Mouse (Mus musculus) heart, embryonic 15.5 days (tissue): ENCODE data around the gene Serpinf2. TPM values are rescaled to one million over a fixed set of nuclear protein-coding genes. Genes with fewer than 3 reads are reported as not detected.
A peak's percentile ranks its signal among the peaks of the same experiment; 100 is the strongest.
"Not testable (repeated sequence)": the region's sequence is repeated elsewhere in the genome, so short reads cannot be mapped to it uniquely, and the experiment has no call there.

ENCODE experiments used
- ATAC-seq: fragments of 200-750 bp; cut with Nextera tagmentation; replicated peaks from 2 replicates; pipeline ENCODE4 v1.8.0; 2017; ENCODE audit warnings: low read depth, moderate TSS enrichment; ENCODE audit not compliant: insufficient number of reproducible peaks, insufficient read depth, low FRiP score
- H3K27ac ChIP-seq: fragments of 300-500 bp; sonication (generic); 2 replicates; pipeline ENCODE4 v1.5.1; 2015; ENCODE audit warnings: mild to moderate bottlenecking, inconsistent platforms
- H3K27me3 ChIP-seq: fragments of 300-500 bp; sonication (generic); 2 replicates; pipeline ENCODE4 v1.6.1; 2015; ENCODE audit warnings: inconsistent platforms
- H3K36me3 ChIP-seq: fragments of 300-500 bp; sonication (generic); 2 replicates; pipeline ENCODE4 v1.6.1; 2015; ENCODE audit warnings: mild to moderate bottlenecking, inconsistent platforms
- H3K4me1 ChIP-seq: fragments of 300-500 bp; sonication (generic); replicated peaks from 2 replicates; pipeline ENCODE4 v1.6.1; 2015; ENCODE audit warnings: inconsistent platforms
- H3K4me2 ChIP-seq: fragments of 300-500 bp; sonication (generic); 2 replicates; pipeline ENCODE4 v1.6.1; 2015; ENCODE audit warnings: inconsistent platforms, mild to moderate bottlenecking, moderate library complexity
- H3K4me3 ChIP-seq: fragments of 300-500 bp; sonication (generic); 2 replicates; pipeline ENCODE4 v1.5.1; 2015; ENCODE audit warnings: mild to moderate bottlenecking, inconsistent platforms
- H3K9ac ChIP-seq: fragments of 300-500 bp; sonication (generic); 2 replicates; pipeline ENCODE4 v1.6.1; 2015; ENCODE audit warnings: mild to moderate bottlenecking, inconsistent platforms
- H3K9me3 ChIP-seq: fragments of 300-500 bp; sonication (generic); replicated peaks from 2 replicates; pipeline ENCODE4 v1.6.1; 2016; ENCODE audit warnings: inconsistent platforms
- WGBS: fragments of 180-500 bp; shearing (Covaris S2); methylation state at CpG from one replicate; pipeline ENCODE4 v1.1.7; 2015; ENCODE audit warnings: mixed read lengths; 5-methylcytosine and 5-hydroxymethylcytosine counted together
- polyA plus RNA-seq: library from polyadenylated mRNA; unstranded; fragments of >200 nt; fragmentation: Nextera tagmentation; extraction: Ambion mirVana; gene quantifications from 2 replicates; pipeline ENCODE4 v1.2.1, GENCODE M21; 2015

The Serpinf2 gene
- polyA plus RNA-seq, 1 experiment from 2014 or later = 0.35 TPM

DNA sequence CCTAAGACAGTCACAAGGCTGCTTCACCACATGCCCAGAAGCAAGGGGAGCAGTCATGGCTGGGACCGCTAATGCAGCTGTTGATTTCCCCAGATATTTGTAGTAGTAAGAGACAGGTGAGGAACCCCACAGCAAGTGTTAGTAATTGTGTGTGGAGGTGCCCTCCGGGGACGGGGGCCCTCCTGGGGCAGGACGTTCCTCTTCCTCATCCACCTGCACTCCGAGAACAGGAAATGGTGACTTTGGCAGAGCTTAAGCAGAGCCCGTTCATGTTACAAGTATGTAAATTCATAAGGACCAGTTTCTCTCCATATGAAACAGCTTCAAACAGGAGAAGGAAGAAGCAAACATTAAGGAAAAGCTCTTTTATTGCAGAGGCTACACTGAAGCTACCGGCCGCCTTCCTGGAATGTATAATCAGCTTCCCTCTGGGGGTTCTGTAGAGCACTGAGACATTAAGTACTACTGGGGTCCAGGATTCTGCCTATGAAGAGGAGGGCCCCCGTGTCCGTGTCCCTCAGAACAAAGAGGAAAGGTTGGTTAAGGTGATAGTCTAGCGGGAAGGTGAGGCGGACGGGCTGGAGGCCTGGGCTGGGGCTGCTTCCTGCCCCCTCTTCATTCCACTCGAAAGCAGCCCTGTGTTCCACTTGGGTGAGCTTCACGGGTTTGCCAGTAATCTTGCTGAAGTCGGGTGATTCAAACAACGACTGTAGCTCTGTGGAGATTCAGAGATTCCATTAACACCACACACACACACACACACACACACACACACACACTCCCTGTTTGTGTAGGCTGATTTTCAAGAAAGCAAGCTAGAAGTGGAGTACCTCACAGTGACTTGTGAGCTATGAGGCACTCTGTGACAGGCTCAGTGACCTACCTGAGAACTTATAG lies 29.5 kb downstream of the Serpinf2 start:
- no peaks in the 10 kb centered on the region for H3K9me3 ChIP-seq
- H3K4me2 ChIP-seq = no peak overlapping the region
- 68% methylated on average over 17 of the region's 17 CpGs for WGBS
- no peaks in the 10 kb centered on the region for H3K27me3 ChIP-seq
- H3K36me3 ChIP-seq = no peaks in the 10 kb centered on the region
- ATAC-seq = no peak; the same call in 1 of the 2 replicates
- H3K27ac ChIP-seq = no peak overlapping the region
- H3K4me3 ChIP-seq = no peak overlapping the region
- no peak overlapping the region for H3K9ac ChIP-seq
- H3K4me1 ChIP-seq = no peaks in the 10 kb centered on the region

DNA sequence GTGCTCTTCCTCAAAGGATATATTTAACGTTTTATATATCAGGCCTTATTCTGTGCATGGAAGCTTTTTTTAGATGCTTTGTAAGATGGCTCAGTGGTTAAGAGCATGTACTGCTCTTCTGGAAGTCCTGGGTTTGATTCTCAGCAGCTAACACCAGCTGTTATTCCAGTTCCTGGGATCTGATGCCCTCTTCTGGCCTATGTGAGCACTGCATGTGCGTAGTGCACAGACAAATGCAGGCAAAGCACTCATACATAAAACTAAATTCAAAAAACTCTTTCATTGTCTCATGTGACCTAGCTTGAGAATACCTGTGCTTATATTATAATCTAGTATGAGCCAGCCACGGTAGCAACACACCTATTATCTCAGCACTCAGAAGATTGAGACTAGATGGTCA lies 32.5 kb downstream of the Serpinf2 start:
- Histone ChIP-seq H3K9me3 (no peaks in the 10 kb centered on the region), H3K36me3 (no peaks in the 10 kb centered on the region), H3K4me2 (no peak overlapping the region), H3K27me3 (no peaks in the 10 kb centered on the region), H3K27ac (no peak overlapping the region), H3K9ac (no peak overlapping the region), H3K4me1 (peaks cover 20% of the 10 kb centered on the region), H3K4me3 (no peak overlapping the region)
- no peak for ATAC-seq
- WGBS = 48% methylated on average over 3 of the region's 3 CpGs

DNA sequence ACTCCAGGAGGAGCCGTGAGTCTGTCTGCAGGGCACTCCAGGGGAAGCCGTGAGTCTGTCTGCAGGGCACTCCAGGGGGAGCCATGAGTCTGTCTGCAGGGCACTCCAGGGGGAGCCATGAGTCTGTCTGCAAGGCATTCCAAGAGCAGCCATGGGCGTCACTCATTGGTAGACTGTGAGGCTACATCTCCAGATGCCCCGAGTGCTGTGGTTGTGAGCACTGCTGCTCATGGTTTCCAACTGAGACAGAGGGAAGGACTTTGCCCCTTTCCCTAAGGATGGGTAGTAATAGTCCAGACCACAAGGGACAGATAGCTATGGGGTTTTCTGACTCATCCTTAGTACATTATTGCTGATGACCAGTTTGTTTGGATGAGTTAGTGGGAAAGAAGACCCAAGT lies 33.3 kb downstream of the Serpinf2 start:
- no peak overlapping the region for H3K4me2 ChIP-seq
- WGBS = 45% methylated on average over 4 of the region's 4 CpGs
- no peaks in the 10 kb centered on the region for H3K27me3 ChIP-seq
- no peak for ATAC-seq
- H3K9ac ChIP-seq = no peak overlapping the region
- H3K4me1 ChIP-seq = peaks cover 20% of the 10 kb centered on the region
- no peak overlapping the region for H3K4me3 ChIP-seq
- no peak overlapping the region for H3K27ac ChIP-seq
- H3K36me3 ChIP-seq = no peaks in the 10 kb centered on the region
- no peaks in the 10 kb centered on the region for H3K9me3 ChIP-seq

DNA sequence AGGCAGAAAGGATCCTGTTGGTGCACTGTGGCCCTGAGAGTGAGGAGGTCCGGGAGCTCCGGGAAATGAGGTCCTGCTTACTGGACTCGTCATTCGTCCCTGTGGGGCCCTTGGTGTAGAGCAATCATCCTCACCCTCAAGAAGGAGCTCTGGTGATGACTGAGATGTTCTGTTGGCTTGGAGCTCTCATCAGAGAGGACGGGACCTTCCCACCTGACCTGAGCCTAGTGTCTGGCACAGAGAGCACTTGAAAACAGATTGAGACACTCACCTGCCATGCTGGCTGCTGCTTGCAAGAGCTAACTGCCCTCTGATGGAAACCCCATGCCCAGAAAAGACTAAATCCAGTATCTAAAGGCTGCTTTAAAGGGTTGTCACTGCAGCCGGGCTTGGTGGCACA lies 34.6 kb downstream of the Serpinf2 start:
- H3K36me3 ChIP-seq = 0 out of 2 replicates have a peak, but pooled peaks cover 3% of the 10 kb centered on the region
- H3K27me3 ChIP-seq = no peaks in the 10 kb centered on the region
- H3K9ac ChIP-seq = no peak overlapping the region
- no peak overlapping the region for H3K27ac ChIP-seq
- no peak overlapping the region for H3K4me3 ChIP-seq
- no peaks in the 10 kb centered on the region for H3K9me3 ChIP-seq
- H3K4me1 ChIP-seq = peaks cover 20% of the 10 kb centered on the region
- WGBS = 90% methylated on average over 6 of the region's 6 CpGs
- ATAC-seq = no peak
- H3K4me2 ChIP-seq = no peak overlapping the region

DNA sequence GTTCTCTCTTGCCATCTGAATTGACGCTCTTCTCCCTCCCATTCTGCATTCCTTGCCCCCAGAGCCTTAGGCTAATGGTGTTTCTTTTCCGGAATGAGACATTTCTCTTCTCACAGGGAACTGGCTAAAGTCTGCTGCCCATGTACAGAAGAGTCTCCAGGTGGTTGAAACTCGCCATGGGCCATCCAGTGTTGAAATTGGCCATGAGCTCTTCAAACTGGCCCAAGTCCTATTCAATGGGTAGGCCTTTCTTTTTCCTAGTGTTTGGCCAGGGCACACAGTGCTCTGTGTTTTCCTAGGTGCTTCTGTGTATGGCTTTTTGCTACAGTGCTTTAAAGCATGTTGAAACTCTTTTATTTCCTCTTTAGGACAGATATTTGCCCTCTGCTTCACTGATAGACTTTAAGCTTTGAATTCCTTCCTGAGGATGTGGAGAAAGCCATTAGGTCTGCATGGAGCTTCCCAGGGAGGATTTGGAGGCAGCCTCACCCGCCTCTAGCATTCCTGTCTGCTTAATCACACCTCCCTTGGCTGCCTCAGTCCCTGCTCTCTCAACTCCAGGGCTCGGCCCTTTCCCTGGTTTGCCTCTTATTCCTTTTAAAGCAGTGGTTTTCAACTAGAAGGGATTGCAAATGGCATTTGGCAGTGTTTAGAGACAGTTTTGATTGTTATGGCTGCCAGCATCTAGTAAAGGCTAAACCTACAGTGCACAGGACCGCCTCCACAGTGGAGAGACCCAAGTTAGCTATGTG lies 35.9 kb downstream of the Serpinf2 start:
- Histone ChIP-seq H3K9me3 (no peaks in the 10 kb centered on the region), H3K27me3 (no peaks in the 10 kb centered on the region), H3K4me2 (no peak overlapping the region), H3K4me1 (peaks cover 20% of the 10 kb centered on the region), H3K27ac (peak overlapping the region; percentile 41), H3K36me3 (0 out of 2 replicates have a peak, but pooled peaks cover 3% of the 10 kb centered on the region), H3K9ac (no peak overlapping the region), H3K4me3 (no peak overlapping the region)
- ATAC-seq = no peak
- 65% methylated on average over 6 of the region's 6 CpGs for WGBS

DNA sequence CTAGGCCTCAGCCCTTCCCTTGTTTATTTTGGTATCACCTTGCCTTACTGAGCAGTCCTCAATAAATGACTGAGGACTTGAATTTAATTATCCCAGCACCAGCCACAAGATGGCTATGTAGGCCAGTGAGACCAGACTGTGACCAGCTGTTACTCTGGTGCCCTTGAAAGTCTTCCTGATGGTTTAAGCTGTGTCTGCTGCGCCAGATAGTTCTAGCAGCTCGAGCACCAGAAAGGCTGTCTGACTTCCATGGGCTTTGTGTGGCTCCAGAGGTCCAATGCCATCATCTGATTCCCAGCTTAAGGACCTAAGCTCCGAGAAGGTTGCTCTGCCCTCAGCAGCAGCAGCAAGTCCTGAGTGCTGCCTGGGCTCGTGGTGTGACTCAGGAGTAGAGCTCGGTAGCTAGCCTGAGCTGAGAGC lies 37.1 kb downstream of the Serpinf2 start:
- Histone ChIP-seq H3K4me1 (peaks cover 20% of the 10 kb centered on the region), H3K4me3 (no peak overlapping the region), H3K36me3 (0 out of 2 replicates have a peak, but pooled peaks cover 3% of the 10 kb centered on the region), H3K9me3 (no peaks in the 10 kb centered on the region), H3K27me3 (no peaks in the 10 kb centered on the region), H3K27ac (peak overlapping the region; percentile 74), H3K4me2 (no peak overlapping the region), H3K9ac (no peak overlapping the region; the same call in 1 of the 2 replicates)
- ATAC-seq = peak; percentile 71
- 37% methylated on average over 5 of the region's 5 CpGs for WGBS

DNA sequence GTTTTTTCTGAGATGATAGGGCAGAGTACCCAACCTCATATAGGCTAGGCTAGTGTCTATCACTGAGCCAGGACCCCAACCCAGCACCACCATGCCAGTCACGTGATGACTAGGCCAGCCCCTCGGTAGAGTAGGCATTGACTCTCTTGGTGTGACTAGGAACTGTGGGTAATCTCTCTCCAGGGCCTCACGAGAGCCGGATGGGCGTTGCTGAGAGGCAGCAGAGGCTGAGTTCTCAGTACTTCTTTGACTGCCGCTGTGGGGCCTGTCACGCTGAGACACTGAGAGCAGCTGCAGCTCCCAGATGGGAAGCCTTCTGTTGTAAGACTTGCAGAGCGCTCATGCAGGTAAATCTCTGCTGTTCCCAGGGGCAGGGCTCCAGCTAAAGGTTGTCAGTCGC lies 39.3 kb downstream of the Serpinf2 start:
- H3K4me3 ChIP-seq = no peak overlapping the region
- ATAC-seq = peak; percentile 39; the same call in 1 of the 2 replicates
- no peak overlapping the region for H3K4me2 ChIP-seq
- peaks cover 24% of the 10 kb centered on the region for H3K4me1 ChIP-seq
- 0 out of 2 replicates have a peak, but pooled peaks cover 3% of the 10 kb centered on the region for H3K36me3 ChIP-seq
- WGBS = 77% methylated on average over 9 of the region's 9 CpGs
- no peak overlapping the region for H3K27ac ChIP-seq
- H3K9me3 ChIP-seq = no peaks in the 10 kb centered on the region
- no peak overlapping the region for H3K9ac ChIP-seq
- no peaks in the 10 kb centered on the region for H3K27me3 ChIP-seq

DNA sequence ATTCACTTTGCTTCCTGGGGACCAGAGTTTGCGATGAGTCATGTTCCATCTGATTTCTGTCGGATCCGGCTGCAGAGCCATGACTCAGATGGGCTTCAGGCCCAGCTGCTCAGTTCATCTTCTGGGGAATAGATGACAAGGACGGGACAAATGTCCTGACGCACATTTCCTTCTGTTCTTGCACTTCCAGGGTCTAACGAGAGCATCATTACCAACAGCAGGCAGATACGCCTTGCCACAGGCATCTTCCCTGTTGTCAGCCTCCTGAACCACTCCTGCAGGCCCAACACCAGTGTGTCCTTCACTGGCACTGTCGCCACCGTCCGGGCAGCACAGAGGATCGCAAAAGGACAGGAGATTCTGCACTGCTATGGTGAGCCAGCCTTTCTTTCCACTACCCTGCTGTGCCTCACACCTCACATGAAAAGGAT lies 40.0 kb downstream of the Serpinf2 start:
- no peak overlapping the region for H3K9ac ChIP-seq
- peaks cover 24% of the 10 kb centered on the region for H3K4me1 ChIP-seq
- WGBS = 76% methylated on average over 11 of the region's 11 CpGs
- H3K4me2 ChIP-seq = no peak overlapping the region
- H3K27ac ChIP-seq = no peak overlapping the region
- ATAC-seq = no peak
- no peaks in the 10 kb centered on the region for H3K9me3 ChIP-seq
- H3K4me3 ChIP-seq = no peak overlapping the region
- H3K27me3 ChIP-seq = no peaks in the 10 kb centered on the region
- 0 out of 2 replicates have a peak, but pooled peaks cover 3% of the 10 kb centered on the region for H3K36me3 ChIP-seq

DNA sequence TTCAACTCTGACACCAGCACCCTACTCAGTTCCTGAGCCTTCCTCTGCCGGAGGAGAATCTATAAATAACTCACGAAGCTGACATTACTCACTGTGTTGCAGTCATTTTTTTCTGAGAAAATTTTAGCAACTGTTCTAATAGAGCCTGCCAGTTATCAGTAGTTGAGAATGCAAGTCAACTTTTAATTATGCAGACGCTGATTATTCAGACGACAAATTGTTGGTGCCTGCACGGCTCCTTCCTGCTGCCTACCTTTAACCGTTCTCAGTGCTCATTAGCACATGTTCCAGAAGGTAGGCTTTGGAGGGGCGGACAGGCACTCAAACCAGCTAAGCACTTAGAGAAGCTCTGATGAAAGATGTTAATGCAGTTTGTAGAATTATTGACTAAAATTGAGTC lies 41.9 kb downstream of the Serpinf2 start:
- WGBS = 31% methylated on average over 7 of the region's 7 CpGs
- H3K27ac ChIP-seq = 0 out of 2 replicates have a peak overlapping the region, but pooled peaks have one; percentile 23
- no peaks in the 10 kb centered on the region for H3K27me3 ChIP-seq
- no peak overlapping the region for H3K9ac ChIP-seq
- no peak overlapping the region for H3K4me3 ChIP-seq
- H3K4me1 ChIP-seq = peaks cover 6% of the 10 kb centered on the region
- ATAC-seq = no peak
- peak overlapping the region; percentile 36 for H3K4me2 ChIP-seq
- peaks cover 4% of the 10 kb centered on the region; the same call in 1 of the 2 replicates for H3K36me3 ChIP-seq
- no peaks in the 10 kb centered on the region for H3K9me3 ChIP-seq

DNA sequence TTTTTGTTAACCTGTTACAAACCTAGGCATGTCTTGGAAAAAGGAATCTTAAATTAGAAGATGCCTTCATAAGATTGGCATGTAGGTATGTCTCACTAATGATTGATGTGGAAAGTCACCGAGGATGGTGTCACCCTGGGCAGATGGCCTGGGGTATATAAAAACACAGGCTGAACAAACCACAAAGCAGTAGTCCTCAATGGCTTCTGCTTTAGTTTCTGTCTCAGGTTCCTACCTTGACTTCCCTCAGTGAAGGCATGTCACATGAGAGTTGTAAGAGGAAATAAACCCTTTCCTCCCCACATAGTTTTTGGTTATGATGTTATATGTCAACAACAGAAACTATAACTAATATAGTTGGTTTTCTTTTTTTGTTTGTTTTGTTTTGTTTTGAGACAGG lies 43.8 kb downstream of the Serpinf2 start:
- Histone ChIP-seq H3K9me3 (no peaks in the 10 kb centered on the region), H3K36me3 (peaks cover 7% of the 10 kb centered on the region; the same call in 1 of the 2 replicates), H3K27ac (no peak overlapping the region), H3K4me1 (peaks cover 4% of the 10 kb centered on the region), H3K27me3 (no peaks in the 10 kb centered on the region), H3K4me3 (no peak overlapping the region), H3K4me2 (no peak overlapping the region), H3K9ac (no peak overlapping the region)
- ATAC-seq = no peak
- WGBS = 44% methylated on average over 1 of the region's 1 CpGs

DNA sequence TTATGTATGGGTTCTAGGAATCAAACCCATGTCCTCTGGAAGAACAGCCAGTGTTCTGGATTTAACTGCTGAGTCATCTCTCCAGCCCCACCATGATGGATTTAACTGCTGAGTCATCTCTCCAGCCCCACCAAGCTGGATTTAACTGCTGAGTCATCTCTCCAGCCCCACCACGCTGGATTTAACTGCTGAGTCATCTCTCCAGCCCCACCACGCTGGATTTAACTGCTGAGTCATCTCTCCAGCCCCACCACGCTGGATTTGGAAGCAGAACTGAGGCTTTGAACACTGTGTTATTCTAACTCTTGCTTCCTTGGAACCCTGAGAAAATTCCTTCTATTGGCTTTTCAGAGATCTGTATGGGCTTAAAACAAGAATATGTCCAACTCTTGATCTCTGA lies 55.9 kb downstream of the Serpinf2 start:
- not testable (repeated sequence) for H3K9me3 ChIP-seq, H3K36me3 ChIP-seq, ATAC-seq, H3K27me3 ChIP-seq, H3K27ac ChIP-seq, H3K9ac ChIP-seq, H3K4me2 ChIP-seq, H3K4me3 ChIP-seq, H3K4me1 ChIP-seq
- 41% methylated on average over 3 of the region's 3 CpGs for WGBS
